Mouse (Mus musculus) heart, adult 11 months (tissue): ENCODE results near the gene Mrap2.

Experiments
- DNase-seq: peaks from one replicate; pipeline ENCODE4 v3.0.0; 2022

Gene Mrap2

DNA sequence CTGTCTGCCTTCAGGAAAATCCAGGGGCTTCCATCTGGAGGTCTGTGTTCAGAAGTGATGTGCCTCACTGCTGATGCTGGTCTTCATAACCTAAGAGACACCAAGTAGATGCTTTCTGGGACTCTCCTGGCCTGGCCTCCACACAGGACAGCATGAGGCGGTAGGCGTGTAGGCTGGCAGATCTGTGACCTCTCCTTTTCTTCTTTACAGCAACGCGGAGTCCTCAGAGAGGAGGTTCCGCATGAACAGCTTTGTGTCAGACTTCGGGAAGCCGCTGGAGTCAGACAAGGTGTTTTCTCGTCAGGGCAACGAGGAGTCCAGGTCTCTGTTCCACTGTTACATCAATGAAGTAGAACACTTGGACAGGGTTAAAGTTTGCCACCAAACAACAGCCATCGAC lies 38.1 kb downstream of the Mrap2 start:
- DNase-seq = no peak

- no peak for DNase-seq
Observed at GRCm38 (mm10) chr9:87187336-87187735, 43.2 kb downstream of the Mrap2 start.

GRCm38 (mm10) chr9:87193721-87194120 lies 49.6 kb downstream of the Mrap2 start:
- peak; percentile 10 for DNase-seq

DNA sequence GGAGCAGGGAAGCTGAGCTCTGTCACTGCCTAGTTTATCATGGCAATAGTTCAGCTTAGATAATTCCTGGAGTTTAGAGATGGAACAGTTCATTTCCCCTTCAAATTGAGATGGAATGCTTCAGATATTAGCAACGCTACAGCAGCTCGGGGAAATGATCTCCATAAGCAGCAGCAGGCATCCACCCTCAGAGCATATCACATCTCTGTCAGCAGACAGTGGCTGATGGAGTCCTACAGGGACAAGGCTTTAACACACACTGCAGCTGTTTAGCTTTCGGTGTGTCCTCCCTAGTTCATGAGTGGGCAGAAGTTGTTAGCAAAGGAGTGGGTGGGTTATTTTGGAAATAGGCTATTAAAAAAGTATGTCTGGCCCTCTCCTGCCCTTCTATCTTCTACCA lies 53.2 kb downstream of the Mrap2 start:
- peak; percentile 61 for DNase-seq

- no peak for DNase-seq
Observed at GRCm38 (mm10) chr9:87198036-87198435, 53.9 kb downstream of the Mrap2 start.

GRCm38 (mm10) chr9:87200426-87200825 lies 56.3 kb downstream of the Mrap2 start:
- peak; percentile 71 for DNase-seq

DNA sequence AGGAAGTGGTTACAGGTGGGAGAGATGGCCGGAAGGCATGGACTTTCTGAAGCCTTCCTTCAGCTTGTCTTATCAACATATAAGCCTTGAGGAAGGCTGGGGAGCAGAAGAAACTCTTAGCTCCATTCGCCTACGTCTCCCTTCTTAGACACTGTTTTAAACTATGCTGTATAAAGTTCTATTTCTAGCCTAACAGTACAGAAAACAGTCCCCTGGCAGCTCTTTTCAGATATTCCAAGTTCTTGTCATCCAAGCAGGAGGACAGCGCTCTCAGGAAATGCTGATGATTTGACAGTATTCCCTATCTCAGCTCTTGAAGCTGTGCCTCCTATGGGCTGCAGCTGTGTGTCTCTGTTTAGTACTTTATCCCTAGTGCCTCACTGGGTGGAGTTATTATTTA lies 56.8 kb downstream of the Mrap2 start:
- DNase-seq = no peak

DNA sequence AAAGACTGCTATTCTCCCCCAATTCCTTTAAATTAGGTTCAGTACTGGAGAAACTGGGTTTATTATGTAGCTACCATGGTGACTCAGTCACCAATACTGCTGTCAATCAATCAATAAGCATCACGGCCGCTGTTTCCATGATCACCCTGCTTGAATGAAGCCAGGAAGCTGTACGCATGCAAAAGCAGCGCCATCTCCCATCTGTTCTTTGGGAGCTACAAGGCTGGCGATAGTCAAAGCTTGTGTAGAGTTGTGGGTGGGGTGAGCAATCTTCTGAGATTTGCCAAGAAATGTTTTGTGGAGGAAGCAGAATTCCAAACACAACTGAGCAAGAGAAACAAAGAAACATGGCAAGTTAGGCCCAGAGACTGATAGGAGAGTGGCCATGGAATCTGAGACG lies 58.3 kb downstream of the Mrap2 start:
- peak; percentile 31 for DNase-seq

DNA sequence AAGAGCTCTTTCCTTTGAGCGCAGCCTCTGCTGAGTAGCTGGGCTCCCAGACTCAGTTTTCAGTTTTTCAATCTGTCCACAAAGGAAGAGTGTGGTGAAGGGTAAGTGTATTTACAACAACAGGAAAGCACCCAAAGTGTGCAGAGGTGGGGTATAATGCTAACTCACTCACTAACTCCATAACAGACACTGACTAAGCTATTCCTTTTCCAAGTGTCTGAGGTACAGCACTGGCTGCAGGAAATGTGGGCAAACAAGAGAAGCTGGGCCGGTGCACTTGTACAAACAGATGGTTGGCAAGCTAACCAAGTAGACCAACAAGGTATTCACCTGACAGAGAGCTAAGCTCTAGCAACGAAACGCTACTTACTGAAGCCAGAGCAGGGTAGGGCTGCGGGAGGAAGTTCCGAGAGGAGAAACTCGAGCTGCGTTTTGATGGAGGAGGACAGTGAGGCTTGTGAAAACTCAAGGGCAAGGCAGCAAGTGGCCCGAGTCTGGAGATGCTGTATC lies 66.8 kb downstream of the Mrap2 start:
- DNase-seq = no peak

DNA sequence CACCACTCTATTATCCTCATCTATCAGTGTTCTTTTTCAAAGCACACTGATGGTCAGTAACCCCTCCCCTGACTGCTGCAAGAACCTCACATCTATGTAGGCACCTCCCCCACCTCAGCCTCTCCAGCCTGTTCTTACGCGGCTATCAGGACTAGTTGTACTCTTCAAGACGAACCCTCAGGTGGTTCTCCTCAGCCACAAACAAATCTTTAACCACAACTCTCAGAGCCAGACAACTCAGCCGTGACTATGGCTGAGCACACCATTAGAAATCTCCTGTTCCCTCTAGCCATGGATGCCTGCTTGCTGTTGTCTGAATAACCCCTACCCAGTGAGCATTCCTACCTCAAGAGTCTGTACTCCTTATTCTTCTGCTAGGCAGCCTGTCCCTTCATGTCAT lies 69.1 kb downstream of the Mrap2 start:
- peak; percentile 61 for DNase-seq
